Mouse (Mus musculus): ENCODE measurements around the gene Olfr1414. TPM values are rescaled to one million over a fixed set of nuclear protein-coding genes. Genes with fewer than 3 reads are reported as not detected.

Gene Olfr1414
- polyA plus RNA-seq, 1 experiment, result not detected

- peaks cover 41% of the 10 kb centered on the region for H3K4me1 ChIP-seq
- H3K9me3 ChIP-seq, result no peaks in the 10 kb centered on the region
- peaks cover 10% of the 10 kb centered on the region for H3K27me3 ChIP-seq (replicated peaks)
- peak overlapping the region; percentile 96 for H3K4me3 ChIP-seq (replicated peaks)
- peaks cover 23% of the 10 kb centered on the region for H3K36me3 ChIP-seq (replicated peaks; ENCODE audit: low read length)
- no peak for TF ChIP-seq FLI1 (IDR thresholded peaks at IDR 0.05; ENCODE audit: low read length)
- TF ChIP-seq GATA1 (IDR thresholded peaks at IDR 0.05; ENCODE audit: borderline replicate concordance, low read length), result no peak
Measured at GRCm38 (mm10) chr1:92474066-92474578, 44.3 kb downstream of the Olfr1414 start.

- Histone ChIP-seq H3K9me3 (no peaks in the 10 kb centered on the region), H3K27me3 (replicated peaks) (peaks cover 6% of the 10 kb centered on the region), H3K36me3 (replicated peaks; ENCODE audit: low read length) (peaks cover 30% of the 10 kb centered on the region), H3K4me1 (peaks cover 48% of the 10 kb centered on the region), H3K4me3 (replicated peaks) (peak within 1 kb of the TSS; percentile 96)
- no peak for TF ChIP-seq GATA1 (IDR thresholded peaks at IDR 0.05; ENCODE audit: borderline replicate concordance, low read length)
- no peak for TF ChIP-seq FLI1 (IDR thresholded peaks at IDR 0.05; ENCODE audit: low read length)
Measured at GRCm38 (mm10) chr1:92473165-92474041, 45.1 kb downstream of the Olfr1414 start, which contains the start of gene Ndufa10. Ndufa10 (minus strand) TSS chr1:92473860.

GRCm38 (mm10) chr1:92468891-92469290 lies 49.6 kb downstream of the Olfr1414 start:
- H3K4me1 ChIP-seq, result peaks cover 39% of the 10 kb centered on the region
- no peak overlapping the region for H3K4me3 ChIP-seq (replicated peaks)
- no peaks in the 10 kb centered on the region for H3K27me3 ChIP-seq (replicated peaks)
- peaks cover 76% of the 10 kb centered on the region for H3K36me3 ChIP-seq (replicated peaks; ENCODE audit: low read length)
- TF ChIP-seq FLI1 (IDR thresholded peaks at IDR 0.05; ENCODE audit: low read length), result no peak
- TF ChIP-seq GATA1 (IDR thresholded peaks at IDR 0.05; ENCODE audit: borderline replicate concordance, low read length), result no peak
- no peaks in the 10 kb centered on the region for H3K9me3 ChIP-seq

- H3K4me1 ChIP-seq, result peaks cover 9% of the 10 kb centered on the region
- TF ChIP-seq FLI1 (IDR thresholded peaks at IDR 0.05; ENCODE audit: low read length), result no peak
- TF ChIP-seq GATA1 (IDR thresholded peaks at IDR 0.05; ENCODE audit: borderline replicate concordance, low read length), result no peak
- no peak overlapping the region for H3K4me3 ChIP-seq (replicated peaks)
- peaks cover 7% of the 10 kb centered on the region for H3K9me3 ChIP-seq
- H3K27me3 ChIP-seq (replicated peaks), result no peaks in the 10 kb centered on the region
- peaks cover 97% of the 10 kb centered on the region for H3K36me3 ChIP-seq (replicated peaks; ENCODE audit: low read length)
Measured at GRCm38 (mm10) chr1:92458416-92458815, 60.0 kb downstream of the Olfr1414 start.

GRCm38 (mm10) chr1:92457758-92458157 lies 60.7 kb downstream of the Olfr1414 start:
- Histone ChIP-seq H3K36me3 (replicated peaks; ENCODE audit: low read length) (peaks cover 97% of the 10 kb centered on the region), H3K27me3 (replicated peaks) (no peaks in the 10 kb centered on the region), H3K4me1 (peaks cover 9% of the 10 kb centered on the region), H3K4me3 (replicated peaks) (no peak overlapping the region), H3K9me3 (peaks cover 7% of the 10 kb centered on the region)
- TF ChIP-seq GATA1 (IDR thresholded peaks at IDR 0.05; ENCODE audit: borderline replicate concordance, low read length) (no peak), FLI1 (IDR thresholded peaks at IDR 0.05; ENCODE audit: low read length) (no peak)

Other genes starting within 250 kb of the Olfr1414 start
- gene Ndufa10, start 44.8 kb downstream of the Olfr1414 start, polyA plus RNA-seq (2012; ENCODE audit: insufficient read depth, low replicate concordance), result 20.9 and 27.2 TPM in 2 replicates
- gene Olfr1416, start 33.5 kb downstream of the Olfr1414 start, polyA plus RNA-seq (2012; ENCODE audit: insufficient read depth, low replicate concordance), result not detected in 2 replicates
- not detected in 2 replicates for gene Olfr1415, start 22.6 kb downstream of the Olfr1414 start, polyA plus RNA-seq (2012; ENCODE audit: insufficient read depth, low replicate concordance)
- not detected in 2 replicates for gene Olfr1413, start 52.7 kb upstream of the Olfr1414 start, polyA plus RNA-seq (2012; ENCODE audit: insufficient read depth, low replicate concordance)
- not detected in 2 replicates for gene Olfr1412, start 67.1 kb upstream of the Olfr1414 start, polyA plus RNA-seq (2012; ENCODE audit: insufficient read depth, low replicate concordance)
- not detected in 2 replicates for gene Olfr1411, start 75.8 kb upstream of the Olfr1414 start, polyA plus RNA-seq (2012; ENCODE audit: insufficient read depth, low replicate concordance)
- not detected in 2 replicates for gene Olfr1410, start 87.1 kb upstream of the Olfr1414 start, polyA plus RNA-seq (2012; ENCODE audit: insufficient read depth, low replicate concordance)
- gene Olfr12, start 99.1 kb upstream of the Olfr1414 start, polyA plus RNA-seq (2012; ENCODE audit: insufficient read depth, low replicate concordance), result not detected in 2 replicates
- gene Cops9, start 123.3 kb upstream of the Olfr1414 start, polyA plus RNA-seq (2012; ENCODE audit: insufficient read depth, low replicate concordance), result 26.2 and 120 TPM in 2 replicates
- gene Otos, start 130.2 kb upstream of the Olfr1414 start, polyA plus RNA-seq (2012; ENCODE audit: insufficient read depth, low replicate concordance), result 0.50 TPM in 1 of 2 replicates, not detected in the other